Mouse (Mus musculus) kidney, adult 2 months (tissue): ENCODE data around the gene Mpeg1.

Source experiments
- CTCF ChIP-seq: fragments of 200-500 bp; conservative IDR thresholded peaks from 2 replicates; pipeline ENCODE4 v1.5.1; 2011; ENCODE audit warnings: low read depth, mild to moderate bottlenecking, control low read depth, low read length, moderate library complexity, mixed read lengths; ENCODE audit not compliant: insufficient read depth, insufficient read length
- POLR2A ChIP-seq: fragments of 200-500 bp; IDR thresholded peaks from one replicate; pipeline ENCODE4 v1.6.1; 2011; ENCODE audit warnings: low read depth, low read length, control low read depth

DNA sequence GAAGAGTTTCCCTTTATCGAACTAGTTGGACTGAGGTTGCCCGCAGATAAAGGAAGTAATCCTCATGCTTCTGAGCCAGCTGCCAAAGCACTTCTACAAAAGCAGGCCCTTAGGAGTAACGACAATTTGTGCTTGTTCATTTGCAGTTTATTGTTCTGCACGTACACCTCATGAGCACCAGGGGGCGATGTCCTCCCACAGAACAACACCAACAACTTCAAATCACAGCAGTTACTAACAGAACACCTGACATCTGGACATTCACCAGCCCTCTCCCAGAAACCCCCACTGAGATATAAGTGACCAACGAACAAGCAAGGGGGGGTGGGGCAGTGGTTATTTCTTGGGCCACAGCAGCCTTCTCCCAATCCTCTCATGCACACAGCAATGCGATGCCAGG, 5.6 kb downstream of the Mpeg1 start:
- TF ChIP-seq CTCF (peak; percentile 98), POLR2A (no peak)
